Mouse (Mus musculus): ENCODE results near the gene Magi2. TPM values are rescaled to one million over a fixed set of nuclear protein-coding genes. Genes with fewer than 3 reads are reported as not detected.

Gene Magi2
- polyA plus RNA-seq, 1 experiment, result 0.48 TPM

DNA sequence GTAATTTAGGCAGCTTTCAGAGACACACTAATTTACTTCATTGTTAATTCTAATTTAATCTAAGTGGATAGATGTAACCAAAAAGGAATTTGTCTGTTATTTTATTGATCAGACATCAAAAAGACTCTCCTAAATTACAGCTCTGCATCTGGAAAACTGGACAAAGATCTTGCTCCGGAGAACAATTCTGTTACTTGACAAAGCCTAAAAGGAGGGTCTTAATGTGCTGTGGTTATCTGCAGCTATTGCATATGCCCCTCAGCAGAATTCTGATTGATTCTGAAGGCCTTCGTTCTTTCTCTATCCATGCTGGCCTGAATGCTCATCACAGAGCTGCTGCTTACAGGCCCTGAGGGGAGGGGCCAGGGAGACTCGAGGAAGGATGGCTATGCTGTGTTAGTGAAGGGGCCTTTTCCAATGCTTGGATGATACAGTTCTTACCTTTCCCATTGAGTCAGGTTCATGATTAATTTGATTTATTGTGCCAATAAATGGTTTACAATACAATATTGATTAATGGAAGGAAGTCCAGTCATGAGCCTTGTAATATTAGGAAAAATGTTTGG is 842.2 kb downstream of the Magi2 start:
- Histone ChIP-seq H3K36me3 (ENCODE audit: control insufficient read depth, insufficient read depth) (no peaks in the 10 kb centered on the region), H3K4me3 (no peak overlapping the region), H3K4me2 (ENCODE audit: low read depth) (no peak overlapping the region), H3ac (ENCODE audit: control insufficient read depth, insufficient read length) (no peak overlapping the region), H3K27me3 (ENCODE audit: control insufficient read depth, insufficient read depth, insufficient read length) (no peaks in the 10 kb centered on the region), H3K79me2 (ENCODE audit: control insufficient read depth, insufficient read depth) (no peaks in the 10 kb centered on the region)
- TF ChIP-seq MAX (IDR thresholded peaks at IDR 0.05; ENCODE audit: low read depth) (no peak), TCF3 (IDR thresholded peaks at IDR 0.05; ENCODE audit: insufficient read length, low read depth) (no peak), MYOG (IDR thresholded peaks at IDR 0.05; ENCODE audit: control insufficient read depth in 1 of 3, insufficient read depth in 1 of 3, insufficient read length in 2 of 3, low read depth in 2 of 3) (no peak), TCF12 (IDR thresholded peaks at IDR 0.05; ENCODE audit: insufficient read depth, poor library complexity, severe bottlenecking) (no peak), USF1 (IDR thresholded peaks at IDR 0.05; ENCODE audit: low read depth) (no peak), MYOD1 (IDR thresholded peaks at IDR 0.05; ENCODE audit: control insufficient read depth in 1 of 3, insufficient read length in 2 of 3, low read depth in 2 of 3) (no peak), E2F4 (IDR thresholded peaks at IDR 0.05; ENCODE audit: insufficient read depth) (no peak), SRF (IDR thresholded peaks at IDR 0.05; ENCODE audit: control insufficient read depth, insufficient read length, low read depth) (no peak), POLR2AphosphoS2 (IDR thresholded peaks at IDR 0.05; ENCODE audit: insufficient read length, low read depth) (no peak), POLR2A (IDR thresholded peaks at IDR 0.05; ENCODE audit: insufficient read length, low read depth) (no peak), CEBPB (IDR thresholded peaks at IDR 0.05; ENCODE audit: insufficient read depth, poor library complexity, severe bottlenecking) (no peak), REST (IDR thresholded peaks at IDR 0.05; ENCODE audit: insufficient read depth, insufficient read length) (no peak)

DNA sequence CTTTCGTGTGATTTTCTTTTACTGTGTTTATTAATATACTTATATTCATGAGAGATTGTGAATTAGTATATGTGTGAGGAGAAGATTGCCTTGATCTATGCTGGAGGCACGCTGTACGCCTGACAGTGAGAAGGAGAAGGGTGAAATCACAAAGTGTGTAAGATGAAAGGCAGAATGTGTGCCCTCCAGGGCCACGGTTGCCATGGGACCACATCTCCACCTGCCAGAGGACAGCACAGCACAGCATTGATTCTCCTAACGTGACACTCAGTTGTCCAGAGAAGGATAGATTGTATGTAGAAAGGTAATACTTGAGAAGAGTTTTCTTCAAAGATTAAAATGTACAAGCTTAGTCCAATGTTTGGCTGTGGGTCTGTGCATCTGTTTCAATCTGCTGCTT is 847.3 kb downstream of the Magi2 start:
- no peaks in the 10 kb centered on the region for H3K79me2 ChIP-seq (ENCODE audit: control insufficient read depth, insufficient read depth)
- H3K4me2 ChIP-seq (ENCODE audit: low read depth), result no peak overlapping the region
- no peak overlapping the region for H3K4me3 ChIP-seq
- no peaks in the 10 kb centered on the region for H3K36me3 ChIP-seq (ENCODE audit: control insufficient read depth, insufficient read depth)
- H3ac ChIP-seq (ENCODE audit: control insufficient read depth, insufficient read length), result no peak overlapping the region
- TF ChIP-seq TCF3 (IDR thresholded peaks at IDR 0.05; ENCODE audit: insufficient read length, low read depth), result no peak
- no peak for TF ChIP-seq REST (IDR thresholded peaks at IDR 0.05; ENCODE audit: insufficient read depth, insufficient read length)
- no peak for TF ChIP-seq MYOD1 (IDR thresholded peaks at IDR 0.05; ENCODE audit: control insufficient read depth in 1 of 3, insufficient read length in 2 of 3, low read depth in 2 of 3)
- TF ChIP-seq MAX (IDR thresholded peaks at IDR 0.05; ENCODE audit: low read depth), result no peak
- no peak for TF ChIP-seq SRF (IDR thresholded peaks at IDR 0.05; ENCODE audit: control insufficient read depth, insufficient read length, low read depth)
- TF ChIP-seq CEBPB (IDR thresholded peaks at IDR 0.05; ENCODE audit: insufficient read depth, poor library complexity, severe bottlenecking), result no peak
- no peak for TF ChIP-seq POLR2AphosphoS2 (IDR thresholded peaks at IDR 0.05; ENCODE audit: insufficient read length, low read depth)
- no peak for TF ChIP-seq POLR2A (IDR thresholded peaks at IDR 0.05; ENCODE audit: insufficient read length, low read depth)
- no peak for TF ChIP-seq TCF12 (IDR thresholded peaks at IDR 0.05; ENCODE audit: insufficient read depth, poor library complexity, severe bottlenecking)
- TF ChIP-seq MYOG (IDR thresholded peaks at IDR 0.05; ENCODE audit: control insufficient read depth in 1 of 3, insufficient read depth in 1 of 3, insufficient read length in 2 of 3, low read depth in 2 of 3), result no peak
- TF ChIP-seq E2F4 (IDR thresholded peaks at IDR 0.05; ENCODE audit: insufficient read depth), result no peak
- TF ChIP-seq USF1 (IDR thresholded peaks at IDR 0.05; ENCODE audit: low read depth), result no peak
- no peaks in the 10 kb centered on the region for H3K27me3 ChIP-seq (ENCODE audit: control insufficient read depth, insufficient read depth, insufficient read length)

DNA sequence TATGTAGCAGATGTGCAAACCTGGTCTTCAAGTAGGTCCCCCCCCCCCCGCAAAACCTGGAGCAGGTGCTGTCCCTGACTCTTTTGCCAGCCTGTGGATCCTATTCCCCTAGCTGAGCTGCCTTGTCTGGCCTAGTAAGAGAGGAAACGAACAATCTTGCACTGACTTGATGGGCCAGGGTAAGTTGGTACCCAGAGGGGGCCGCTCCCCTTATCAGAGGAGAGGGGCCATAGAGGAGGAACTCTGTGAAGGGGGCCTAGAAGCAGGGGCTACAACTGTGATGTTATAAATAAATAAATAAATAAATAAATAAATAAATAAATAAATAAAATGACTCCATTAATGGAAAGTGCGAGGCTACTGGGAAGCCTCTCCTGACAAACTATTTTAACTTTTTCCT is 848.0 kb downstream of the Magi2 start:
- Histone ChIP-seq H3K4me3 (no peak overlapping the region), H3K79me2 (ENCODE audit: control insufficient read depth, insufficient read depth) (no peaks in the 10 kb centered on the region), H3K27me3 (ENCODE audit: control insufficient read depth, insufficient read depth, insufficient read length) (no peaks in the 10 kb centered on the region), H3K4me2 (ENCODE audit: low read depth) (no peak overlapping the region), H3K36me3 (ENCODE audit: control insufficient read depth, insufficient read depth) (no peaks in the 10 kb centered on the region), H3ac (ENCODE audit: control insufficient read depth, insufficient read length) (no peak overlapping the region)
- TF ChIP-seq REST (IDR thresholded peaks at IDR 0.05; ENCODE audit: insufficient read depth, insufficient read length) (no peak), CEBPB (IDR thresholded peaks at IDR 0.05; ENCODE audit: insufficient read depth, poor library complexity, severe bottlenecking) (no peak), MYOG (IDR thresholded peaks at IDR 0.05; ENCODE audit: control insufficient read depth in 1 of 3, insufficient read depth in 1 of 3, insufficient read length in 2 of 3, low read depth in 2 of 3) (no peak), E2F4 (IDR thresholded peaks at IDR 0.05; ENCODE audit: insufficient read depth) (no peak), POLR2A (IDR thresholded peaks at IDR 0.05; ENCODE audit: insufficient read length, low read depth) (no peak), TCF3 (IDR thresholded peaks at IDR 0.05; ENCODE audit: insufficient read length, low read depth) (no peak), POLR2AphosphoS2 (IDR thresholded peaks at IDR 0.05; ENCODE audit: insufficient read length, low read depth) (no peak), USF1 (IDR thresholded peaks at IDR 0.05; ENCODE audit: low read depth) (no peak), TCF12 (IDR thresholded peaks at IDR 0.05; ENCODE audit: insufficient read depth, poor library complexity, severe bottlenecking) (no peak), MAX (IDR thresholded peaks at IDR 0.05; ENCODE audit: low read depth) (no peak), MYOD1 (IDR thresholded peaks at IDR 0.05; ENCODE audit: control insufficient read depth in 1 of 3, insufficient read length in 2 of 3, low read depth in 2 of 3) (no peak), SRF (IDR thresholded peaks at IDR 0.05; ENCODE audit: control insufficient read depth, insufficient read length, low read depth) (no peak)

DNA sequence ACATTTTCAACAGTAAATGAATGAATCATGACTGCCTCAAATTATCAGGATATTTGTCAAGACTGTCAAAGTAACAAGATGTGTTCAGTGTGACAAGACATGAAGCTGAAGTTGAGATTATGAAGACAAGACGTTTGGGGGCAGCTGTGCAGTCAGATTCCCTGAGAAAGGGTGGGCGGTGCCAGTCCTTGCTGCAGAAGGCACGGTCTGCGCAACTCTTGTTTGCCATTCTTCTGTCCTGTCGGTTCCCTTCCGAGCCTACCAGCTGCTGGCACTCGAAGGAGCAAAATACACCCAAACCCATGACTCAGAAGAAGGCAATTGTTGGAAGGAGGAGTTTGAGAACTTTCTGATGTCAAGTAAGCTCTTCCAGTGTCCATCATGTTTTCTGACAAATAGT is 852.1 kb downstream of the Magi2 start:
- Histone ChIP-seq H3K27me3 (ENCODE audit: control insufficient read depth, insufficient read depth, insufficient read length) (no peaks in the 10 kb centered on the region), H3ac (ENCODE audit: control insufficient read depth, insufficient read length) (no peak overlapping the region), H3K79me2 (ENCODE audit: control insufficient read depth, insufficient read depth) (no peaks in the 10 kb centered on the region), H3K4me2 (ENCODE audit: low read depth) (no peak overlapping the region), H3K4me3 (no peak overlapping the region), H3K36me3 (ENCODE audit: control insufficient read depth, insufficient read depth) (no peaks in the 10 kb centered on the region)
- TF ChIP-seq POLR2AphosphoS2 (IDR thresholded peaks at IDR 0.05; ENCODE audit: insufficient read length, low read depth), result no peak
- no peak for TF ChIP-seq TCF12 (IDR thresholded peaks at IDR 0.05; ENCODE audit: insufficient read depth, poor library complexity, severe bottlenecking)
- TF ChIP-seq SRF (IDR thresholded peaks at IDR 0.05; ENCODE audit: control insufficient read depth, insufficient read length, low read depth), result no peak
- TF ChIP-seq TCF3 (IDR thresholded peaks at IDR 0.05; ENCODE audit: insufficient read length, low read depth), result no peak
- no peak for TF ChIP-seq E2F4 (IDR thresholded peaks at IDR 0.05; ENCODE audit: insufficient read depth)
- TF ChIP-seq MYOG (IDR thresholded peaks at IDR 0.05; ENCODE audit: control insufficient read depth in 1 of 3, insufficient read depth in 1 of 3, insufficient read length in 2 of 3, low read depth in 2 of 3), result no peak
- no peak for TF ChIP-seq MYOD1 (IDR thresholded peaks at IDR 0.05; ENCODE audit: control insufficient read depth in 1 of 3, insufficient read length in 2 of 3, low read depth in 2 of 3)
- TF ChIP-seq USF1 (IDR thresholded peaks at IDR 0.05; ENCODE audit: low read depth), result no peak
- TF ChIP-seq REST (IDR thresholded peaks at IDR 0.05; ENCODE audit: insufficient read depth, insufficient read length), result no peak
- TF ChIP-seq CEBPB (IDR thresholded peaks at IDR 0.05; ENCODE audit: insufficient read depth, poor library complexity, severe bottlenecking), result no peak
- TF ChIP-seq POLR2A (IDR thresholded peaks at IDR 0.05; ENCODE audit: insufficient read length, low read depth), result no peak
- TF ChIP-seq MAX (IDR thresholded peaks at IDR 0.05; ENCODE audit: low read depth), result no peak

All from myocyte (in vitro differentiated cells).